Comparison of ENCODE assay signal across 13 mouse cellular contexts in the genomic region with DNA sequence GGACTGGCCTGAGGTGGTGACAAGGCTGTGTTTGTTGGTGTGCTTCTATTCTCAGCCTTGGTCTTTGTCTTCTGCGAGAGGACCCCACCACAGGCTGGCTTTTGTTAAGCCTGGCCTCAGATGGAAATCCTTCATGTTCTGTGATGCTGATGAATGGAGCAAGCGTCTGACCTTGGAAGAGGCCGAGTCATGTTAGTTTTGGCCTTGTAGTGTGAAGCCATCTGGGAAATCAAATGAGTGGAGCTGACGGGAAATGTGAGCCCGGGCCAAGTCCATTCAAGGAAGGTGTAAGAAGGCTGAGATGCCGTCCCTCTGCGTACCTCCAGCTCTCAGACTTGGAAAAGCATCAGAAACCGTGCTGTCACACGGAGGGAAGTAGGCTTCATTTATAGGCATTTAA.
DNase-seq lines count a peak whose midpoint lies in the region; ATAC-seq and TF ChIP-seq lines count a peak whose summit lies in the region.
"Had no signal": no experiment of that assay in that cellular context is flagged by ENCODE, and none has a peak within 500 bp of the region (broad histone marks: within the 10 kb centered on the region; RNA-seq: fewer than 3 reads in every experiment).

No protein-coding gene starts in this region.

- no peak overlapping the region for H3K4me2 ChIP-seq in lung, postnatal 0 days (replicated peaks; ENCODE audit: low read depth, low read length)
- no peak overlapping the region for H3K4me2 ChIP-seq in heart, postnatal 0 days (ENCODE audit: low read depth, low read length)
- H3K4me2 ChIP-seq: hindbrain, embryonic 13.5 days; liver, embryonic 15.5 days had no signal

- H3K27ac ChIP-seq in lung, postnatal 0 days (ENCODE audit: low read length), result no peak overlapping the region
- H3K27ac ChIP-seq in heart, postnatal 0 days (ENCODE audit: low read depth), result no peak overlapping the region
- H3K27ac ChIP-seq in forebrain, embryonic 10.5 days, result no peak overlapping the region
- H3K27ac ChIP-seq: gastrocnemius, adult 2 months; hindbrain, embryonic 13.5 days; liver, embryonic 15.5 days had no signal

- no peak for TF ChIP-seq POLR2A in brain, embryonic 14.5 days (IDR thresholded peaks at IDR 0.05; ENCODE audit: borderline replicate concordance, extremely low read depth, insufficient read depth, insufficient read length, poor library complexity, severe bottlenecking)

- no peak overlapping the region for H3K9ac ChIP-seq in lung, postnatal 0 days (replicated peaks; ENCODE audit: low read depth)
- H3K9ac ChIP-seq in heart, postnatal 0 days (replicated peaks; ENCODE audit: low read depth, low read length), result no peak overlapping the region
- H3K9ac ChIP-seq: hindbrain, embryonic 13.5 days; liver, embryonic 15.5 days had no signal

- no peak overlapping the region for H3K4me3 ChIP-seq in lung, postnatal 0 days (ENCODE audit: low read depth, low read length)
- no peak overlapping the region for H3K4me3 ChIP-seq in heart, postnatal 0 days (ENCODE audit: low read depth, low read length)
- H3K4me3 ChIP-seq in forebrain, embryonic 10.5 days, result no peak overlapping the region
- H3K4me3 ChIP-seq: gastrocnemius, adult 2 months; hindbrain, embryonic 13.5 days; liver, embryonic 15.5 days had no signal

- no peak for TF ChIP-seq CTCF in lung, postnatal 0 days (IDR thresholded peaks at IDR 0.05)
- TF ChIP-seq CTCF in brain, embryonic 14.5 days (IDR thresholded peaks at IDR 0.05; ENCODE audit: borderline replicate concordance, extremely low read depth, insufficient read depth, insufficient read length), result no peak
- no peak for TF ChIP-seq CTCF in heart, postnatal 0 days (IDR thresholded peaks at IDR 0.05; ENCODE audit: low read depth)

- no peak for DNase-seq in lung, postnatal 0 days (ENCODE audit: low spot score)
- no peak for DNase-seq in lung, postnatal 25 days (ENCODE audit: low spot score)
- DNase-seq in brain, embryonic 14.5 days (ENCODE audit: low read depth), result peak; percentile 8
- peak; percentile 28 for DNase-seq in heart, postnatal 0 days (ENCODE audit: low spot score)
- peak; percentile 37 for DNase-seq in lung, postnatal 36 days
- no peak for DNase-seq in layer of hippocampus, postnatal 25 days (ENCODE audit: extremely low spot score in 1 of 2, low spot score in 1 of 2)
- DNase-seq in forebrain, embryonic 10.5 days (ENCODE audit: extremely low spot score, low spot score), result no peak
- DNase-seq: cerebellum, adult 9-11 months; layer of hippocampus, postnatal 36 days had no signal

- H3K4me1 ChIP-seq in lung, postnatal 0 days (ENCODE audit: insufficient read depth, low read depth, low read length), result no peaks in the 10 kb centered on the region
- peaks cover 17% of the 10 kb centered on the region; the same call in 1 of the 2 replicates for H3K4me1 ChIP-seq in heart, postnatal 0 days (ENCODE audit: control insufficient read depth, insufficient read depth)
- H3K4me1 ChIP-seq in forebrain, embryonic 10.5 days, result peaks cover 15% of the 10 kb centered on the region
- H3K4me1 ChIP-seq: liver, embryonic 15.5 days had no signal

- 47% methylated on average over 9 of the region's 9 CpGs for WGBS in lung, postnatal 0 days
- WGBS in heart, postnatal 0 days, result 37% methylated on average over 9 of the region's 9 CpGs
- WGBS in forebrain, embryonic 10.5 days, result 87% methylated on average over 9 of the region's 9 CpGs

- H3K27me3 ChIP-seq in lung, postnatal 0 days (replicated peaks; ENCODE audit: insufficient read depth, low read length), result no peaks in the 10 kb centered on the region
- H3K27me3 ChIP-seq in heart, postnatal 0 days (ENCODE audit: control insufficient read depth, insufficient read depth, low read length), result no peaks in the 10 kb centered on the region
- H3K27me3 ChIP-seq in forebrain, embryonic 10.5 days (ENCODE audit: poor library complexity, severe bottlenecking), result no peaks in the 10 kb centered on the region
- H3K27me3 ChIP-seq: hindbrain, embryonic 13.5 days; liver, embryonic 15.5 days had no signal

- ATAC-seq in lung, postnatal 0 days, result 0 out of 2 replicates have a peak, but pooled peaks have one; percentile 16
- ATAC-seq in heart, postnatal 0 days (ENCODE audit: insufficient read depth, low read depth), result peak; percentile 69
- ATAC-seq: midbrain, embryonic 16.5 days had no signal

- TF ChIP-seq EP300 in lung, postnatal 0 days (IDR thresholded peaks at IDR 0.05), result no peak
- no peak for TF ChIP-seq EP300 in heart, postnatal 0 days (IDR thresholded peaks at IDR 0.05; ENCODE audit: low read depth)

- H3K9me3 ChIP-seq in lung, postnatal 0 days (ENCODE audit: low read length), result no peaks in the 10 kb centered on the region
- no peaks in the 10 kb centered on the region for H3K9me3 ChIP-seq in heart, postnatal 0 days (replicated peaks; ENCODE audit: control insufficient read depth, low read length)
- no peaks in the 10 kb centered on the region for H3K9me3 ChIP-seq in forebrain, embryonic 10.5 days
- H3K9me3 ChIP-seq: hindbrain, embryonic 13.5 days; liver, embryonic 15.5 days had no signal

- H3K36me3 ChIP-seq in lung, postnatal 0 days (ENCODE audit: insufficient read depth, low read length), result no peaks in the 10 kb centered on the region
- H3K36me3 ChIP-seq in heart, postnatal 0 days (replicated peaks; ENCODE audit: control insufficient read depth, insufficient read depth, low read length), result no peaks in the 10 kb centered on the region
- H3K36me3 ChIP-seq in forebrain, embryonic 10.5 days (replicated peaks), result no peaks in the 10 kb centered on the region
- H3K36me3 ChIP-seq: hindbrain, embryonic 13.5 days; liver, embryonic 15.5 days had no signal

Comparison
In these comparisons a context has a peak if more than half of its experiments do, and no peak if none do; other contexts are left out.
1. DNase-seq: peak in brain, embryonic 14.5 days (single experiment), heart, postnatal 0 days (single experiment) and lung, postnatal 36 days (single experiment); none in lung, postnatal 0 days (single experiment), lung, postnatal 25 days (single experiment), layer of hippocampus, postnatal 25 days (0 of 2) and forebrain, embryonic 10.5 days (single experiment).